Mouse (Mus musculus) thymus, adult 18-20 months (tissue): ENCODE results near the gene Nlrp1b.

Source experiments
- DNase-seq, 2 experiments: peaks; one replicate each; pipeline ENCODE4 v3.0.0; 2022; ENCODE audit warnings: mixed read lengths in 2 of 2

Nlrp1b gene

GRCm38 (mm10) chr11:71230684-71231480, at the start of gene Nlrp1b:
TSS of gene Nlrp1b (minus strand) at chr11:71230733.
- no peak for DNase-seq

GRCm38 (mm10) chr11:71261036-71261435, 30.5 kb upstream of the Nlrp1b start:
- no peak for DNase-seq

GRCm38 (mm10) chr11:71251333-71251732, 20.8 kb upstream of the Nlrp1b start:
- no peak for DNase-seq

- DNase-seq = no peak
Measured at GRCm38 (mm10) chr11:71224614-71225013, 5.9 kb downstream of the Nlrp1b start.

- DNase-seq = peak in 1 of 2 experiments; percentile 4
Measured at GRCm38 (mm10) chr11:71202703-71203102, 27.8 kb downstream of the Nlrp1b start.

- no peak for DNase-seq
Measured at GRCm38 (mm10) chr11:71199349-71199748, 31.2 kb downstream of the Nlrp1b start.

GRCm38 (mm10) chr11:71169633-71170032, 60.9 kb downstream of the Nlrp1b start:
- no peak for DNase-seq

GRCm38 (mm10) chr11:71164139-71164538, 66.4 kb downstream of the Nlrp1b start:
- no peak for DNase-seq

- DNase-seq = no peak
Measured at GRCm38 (mm10) chr11:71159439-71160136, 70.9 kb downstream of the Nlrp1b start.

- DNase-seq = no peak
Measured at GRCm38 (mm10) chr11:71155272-71155671, 75.3 kb downstream of the Nlrp1b start.

- peak in 1 of 2 experiments; percentile 3 for DNase-seq
Measured at GRCm38 (mm10) chr11:71144661-71145060, 85.9 kb downstream of the Nlrp1b start, which contains the start of gene Nlrp1a. TSS of gene Nlrp1a (minus strand) at chr11:71144704.

GRCm38 (mm10) chr11:71142031-71142430, 88.5 kb downstream of the Nlrp1b start:
- no peak for DNase-seq

- DNase-seq = no peak
Measured at GRCm38 (mm10) chr11:71107128-71107527, 123.4 kb downstream of the Nlrp1b start.

- no peak for DNase-seq
Measured at GRCm38 (mm10) chr11:71106261-71107021, 124.1 kb downstream of the Nlrp1b start.

GRCm38 (mm10) chr11:71103931-71104330, 126.6 kb downstream of the Nlrp1b start:
- DNase-seq = no peak
